Mouse (Mus musculus): ENCODE measurements around the gene Akt2. TPM values are rescaled to one million over a fixed set of nuclear protein-coding genes. Genes with fewer than 3 reads are reported as not detected.
A peak's percentile ranks its signal among the peaks of the same experiment; 100 is the strongest.
"Not testable (repeated sequence)": the region's sequence is repeated elsewhere in the genome, so short reads cannot be mapped to it uniquely, and the experiment has no call there.

Akt2 gene
- total and polyA plus RNA-seq, 2 experiments from 2014 or later: 38.1 to 46.7 TPM

DNA sequence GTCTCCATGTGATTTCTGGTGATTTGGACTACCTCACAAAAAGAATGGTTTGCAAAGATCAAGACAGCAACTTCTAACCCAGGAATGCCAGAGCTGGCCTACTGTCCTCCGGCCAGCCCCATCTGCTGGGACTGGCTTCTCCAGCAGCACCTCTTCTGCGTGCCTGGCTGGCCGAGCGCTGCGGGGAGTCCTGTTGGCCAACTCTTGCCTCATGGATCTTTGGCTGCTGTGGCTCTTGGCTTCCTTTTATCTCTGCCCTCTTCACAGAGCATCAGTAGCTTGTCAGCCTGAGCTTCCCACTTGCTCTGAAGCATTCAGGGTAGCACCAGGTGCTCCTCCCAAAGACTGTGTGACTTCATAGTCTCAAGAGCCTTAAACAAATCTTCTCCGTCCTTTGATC is 36.8 kb downstream of the Akt2 start:
- Histone ChIP-seq H3K9me3 (ENCODE audit: low read length) (no peaks in the 10 kb centered on the region), H3K4me2 (ENCODE audit: low read depth, low read length, poor library complexity, severe bottlenecking) (no peak overlapping the region), H3K27me3 (ENCODE audit: insufficient read depth, low read length) (no peaks in the 10 kb centered on the region), H3K27ac (ENCODE audit: low read depth, low read length) (no peak overlapping the region), H3K4me1 (ENCODE audit: insufficient read depth, low read length) (no peaks in the 10 kb centered on the region), H3K36me3 (ENCODE audit: insufficient read depth, low read length) (peaks cover 39% of the 10 kb centered on the region), H3K9ac (replicated peaks; ENCODE audit: low read length, poor library complexity, severe bottlenecking) (no peak overlapping the region), H3K4me3 (ENCODE audit: low read depth, low read length) (no peak overlapping the region)
- DNase-seq (ENCODE audit: low spot score) (no peak), ATAC-seq (ENCODE audit: low FRiP score) (no peak)
- WGBS: 97% methylated on average over 6 of the region's 6 CpGs
- no peak for TF ChIP-seq CTCF (IDR thresholded peaks at IDR 0.05)

DNA sequence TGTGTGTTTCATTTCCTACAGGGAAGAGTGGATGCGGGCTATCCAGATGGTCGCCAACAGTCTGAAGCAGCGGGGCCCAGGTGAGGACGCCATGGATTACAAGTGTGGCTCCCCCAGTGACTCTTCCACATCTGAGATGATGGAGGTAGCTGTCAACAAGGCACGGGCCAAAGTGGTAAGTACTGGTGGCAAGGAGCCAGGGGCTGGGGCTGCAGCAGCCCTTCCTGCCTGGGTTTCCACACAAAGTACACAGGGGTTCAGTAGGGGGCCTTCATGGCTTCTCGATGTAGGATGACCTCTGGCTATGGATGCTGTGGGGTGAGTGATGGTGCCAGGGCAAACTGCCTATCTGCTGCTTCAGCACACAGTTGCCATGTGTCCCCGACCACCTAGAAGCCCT is 37.5 kb downstream of the Akt2 start:
- not testable (repeated sequence) for H3K4me3 ChIP-seq (ENCODE audit: low read depth, low read length); H3K4me2 ChIP-seq (ENCODE audit: low read depth, low read length, poor library complexity, severe bottlenecking); H3K4me1 ChIP-seq (ENCODE audit: insufficient read depth, low read length); ATAC-seq (ENCODE audit: low FRiP score); H3K9me3 ChIP-seq (ENCODE audit: low read length); H3K27me3 ChIP-seq (ENCODE audit: insufficient read depth, low read length); H3K9ac ChIP-seq (replicated peaks; ENCODE audit: low read length, poor library complexity, severe bottlenecking); H3K27ac ChIP-seq (ENCODE audit: low read depth, low read length); DNase-seq (ENCODE audit: low spot score)
- H3K36me3 ChIP-seq (ENCODE audit: insufficient read depth, low read length): peaks cover 42% of the 10 kb centered on the region
- 96% methylated on average over 7 of the region's 7 CpGs for WGBS

DNA sequence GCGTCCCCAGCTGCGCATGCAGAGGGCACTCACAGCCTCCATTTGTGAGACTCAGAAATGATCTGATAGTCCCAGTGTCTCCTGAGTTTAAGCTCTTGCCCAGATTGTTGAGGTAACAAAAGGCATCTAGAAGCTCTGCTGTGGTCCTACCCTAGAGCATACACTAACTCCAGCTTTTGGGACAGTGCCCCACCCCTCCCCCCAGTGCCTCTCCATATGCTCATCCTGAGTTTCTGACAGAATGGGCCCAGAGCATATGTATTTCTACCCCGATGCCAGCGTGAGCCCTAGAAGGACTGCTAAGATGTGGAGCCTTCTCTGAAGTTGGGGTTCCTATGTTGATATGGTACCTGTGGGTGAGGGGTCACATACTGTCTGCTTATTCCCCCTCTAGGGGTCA is 40.1 kb downstream of the Akt2 start:
- ATAC-seq (ENCODE audit: low FRiP score): no peak
- Histone ChIP-seq H3K4me3 (ENCODE audit: low read depth, low read length) (no peak overlapping the region), H3K4me2 (ENCODE audit: low read depth, low read length, poor library complexity, severe bottlenecking) (no peak overlapping the region), H3K27me3 (ENCODE audit: insufficient read depth, low read length) (no peaks in the 10 kb centered on the region), H3K4me1 (ENCODE audit: insufficient read depth, low read length) (no peaks in the 10 kb centered on the region), H3K36me3 (ENCODE audit: insufficient read depth, low read length) (peaks cover 47% of the 10 kb centered on the region), H3K9ac (replicated peaks; ENCODE audit: low read length, poor library complexity, severe bottlenecking) (no peak overlapping the region), H3K9me3 (ENCODE audit: low read length) (no peaks in the 10 kb centered on the region), H3K27ac (ENCODE audit: low read depth, low read length) (no peak overlapping the region)
- TF ChIP-seq CTCF (IDR thresholded peaks at IDR 0.05): no peak
- 100% methylated on average over 4 of the region's 4 CpGs for WGBS
- no peak for DNase-seq (ENCODE audit: low spot score)

- H3K9me3 ChIP-seq (ENCODE audit: low read length): no peaks in the 10 kb centered on the region
- WGBS: 94% methylated on average over 6 of the region's 6 CpGs
- no peaks in the 10 kb centered on the region for H3K4me1 ChIP-seq (ENCODE audit: insufficient read depth, low read length)
- no peak overlapping the region for H3K4me3 ChIP-seq (ENCODE audit: low read depth, low read length)
- no peak overlapping the region for H3K9ac ChIP-seq (replicated peaks; ENCODE audit: low read length, poor library complexity, severe bottlenecking)
- no peaks in the 10 kb centered on the region for H3K27me3 ChIP-seq (ENCODE audit: insufficient read depth, low read length)
- no peak for ATAC-seq (ENCODE audit: low FRiP score)
- no peak for TF ChIP-seq CTCF (IDR thresholded peaks at IDR 0.05)
- H3K27ac ChIP-seq (ENCODE audit: low read depth, low read length): no peak overlapping the region
- H3K36me3 ChIP-seq (ENCODE audit: insufficient read depth, low read length): peaks cover 59% of the 10 kb centered on the region
- no peak for DNase-seq (ENCODE audit: low spot score)
- H3K4me2 ChIP-seq (ENCODE audit: low read depth, low read length, poor library complexity, severe bottlenecking): no peak overlapping the region
Observed at GRCm38 (mm10) chr7:27633166-27633565, 41.8 kb downstream of the Akt2 start.

- Histone ChIP-seq H3K9ac (replicated peaks; ENCODE audit: low read length, poor library complexity, severe bottlenecking) (no peak overlapping the region), H3K36me3 (ENCODE audit: insufficient read depth, low read length) (peaks cover 48% of the 10 kb centered on the region), H3K27ac (ENCODE audit: low read depth, low read length) (no peak overlapping the region), H3K9me3 (ENCODE audit: low read length) (no peaks in the 10 kb centered on the region), H3K4me3 (ENCODE audit: low read depth, low read length) (no peak overlapping the region), H3K27me3 (ENCODE audit: insufficient read depth, low read length) (no peaks in the 10 kb centered on the region), H3K4me1 (ENCODE audit: insufficient read depth, low read length) (no peaks in the 10 kb centered on the region), H3K4me2 (ENCODE audit: low read depth, low read length, poor library complexity, severe bottlenecking) (no peak overlapping the region)
- TF ChIP-seq CTCF (IDR thresholded peaks at IDR 0.05): no peak
- no peak for DNase-seq (ENCODE audit: low spot score)
- no peak for ATAC-seq (ENCODE audit: low FRiP score)
- over 99% methylated on average over 6 of the region's 6 CpGs for WGBS
Observed at GRCm38 (mm10) chr7:27634691-27635090, 43.3 kb downstream of the Akt2 start.

DNA sequence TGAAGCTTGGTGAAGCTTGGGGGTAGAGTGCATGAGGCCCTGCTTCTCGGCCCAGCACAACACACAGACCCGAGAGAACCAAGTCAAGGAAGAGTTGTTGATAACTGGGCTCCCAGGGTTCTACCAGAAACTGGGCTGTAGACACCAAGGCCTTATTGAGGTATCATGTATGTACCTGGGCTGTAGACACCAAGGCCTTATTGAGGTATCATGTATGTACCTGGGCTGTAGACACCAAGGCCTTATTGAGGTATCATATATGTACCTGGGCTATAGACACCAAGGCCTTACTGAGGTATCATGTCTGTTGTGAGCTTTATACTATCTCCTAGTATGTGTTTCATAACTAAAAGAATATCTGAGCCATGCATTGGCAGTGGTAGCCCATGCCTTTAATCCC is 43.7 kb downstream of the Akt2 start:
- peaks cover 47% of the 10 kb centered on the region for H3K36me3 ChIP-seq (ENCODE audit: insufficient read depth, low read length)
- H3K4me2 ChIP-seq (ENCODE audit: low read depth, low read length, poor library complexity, severe bottlenecking); H3K4me3 ChIP-seq (ENCODE audit: low read depth, low read length); DNase-seq (ENCODE audit: low spot score); H3K27ac ChIP-seq (ENCODE audit: low read depth, low read length); H3K4me1 ChIP-seq (ENCODE audit: insufficient read depth, low read length); H3K27me3 ChIP-seq (ENCODE audit: insufficient read depth, low read length); H3K9ac ChIP-seq (replicated peaks; ENCODE audit: low read length, poor library complexity, severe bottlenecking); H3K9me3 ChIP-seq (ENCODE audit: low read length); ATAC-seq (ENCODE audit: low FRiP score): not testable (repeated sequence)
- 98% methylated on average over 2 of the region's 2 CpGs for WGBS

DNA sequence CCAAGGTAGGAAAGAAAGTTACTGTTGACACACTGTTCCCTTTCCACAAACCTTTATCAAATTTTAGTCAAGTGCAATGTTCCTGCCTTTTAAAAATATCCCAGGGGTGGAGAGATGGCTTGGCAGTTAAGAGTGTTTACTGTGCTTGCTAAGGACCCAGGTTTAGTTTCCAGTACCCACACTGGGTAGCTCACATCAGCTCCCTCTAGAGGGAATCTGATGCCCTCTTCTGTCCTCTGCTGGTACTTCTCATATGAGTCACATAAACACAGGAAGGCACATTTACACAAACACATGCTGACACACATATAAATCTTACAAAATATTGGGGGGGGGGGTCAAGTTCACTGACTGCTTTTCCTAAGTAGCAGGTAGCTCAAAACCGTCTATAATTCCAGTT is 53.1 kb downstream of the Akt2 start:
- ATAC-seq (ENCODE audit: low FRiP score): no peak
- WGBS: 67% methylated on average over 1 of the region's 1 CpGs

More for the DNA sequence above, 53.1 kb downstream of the Akt2 start:
- Histone ChIP-seq H3K27me3 (ENCODE audit: insufficient read depth, low read length) (no peaks in the 10 kb centered on the region), H3K36me3 (ENCODE audit: insufficient read depth, low read length) (no peaks in the 10 kb centered on the region), H3K4me2 (ENCODE audit: low read depth, low read length, poor library complexity, severe bottlenecking) (no peak overlapping the region), H3K4me1 (ENCODE audit: insufficient read depth, low read length) (no peaks in the 10 kb centered on the region), H3K27ac (ENCODE audit: low read depth, low read length) (no peak overlapping the region), H3K4me3 (ENCODE audit: low read depth, low read length) (no peak overlapping the region), H3K9me3 (ENCODE audit: low read length) (no peaks in the 10 kb centered on the region), H3K9ac (replicated peaks; ENCODE audit: low read length, poor library complexity, severe bottlenecking) (no peak overlapping the region)
- TF ChIP-seq CTCF (IDR thresholded peaks at IDR 0.05): peak; percentile 22; the same call in 1 of the 2 replicates
- DNase-seq (ENCODE audit: low spot score): no peak

Measured in midbrain, postnatal 0 days (tissue).